Comparison of ENCODE assay signal across 7 mouse cellular contexts in genomic region chr16:76680061-76680911, GRCm38 (mm10).
DNase-seq lines count a peak whose midpoint lies in the region; ATAC-seq and TF ChIP-seq lines count a peak whose summit lies in the region.

No protein-coding gene starts in this region.

- H3K4me1 ChIP-seq in heart, embryonic 11.5 days (ENCODE audit: control insufficient read depth, insufficient read depth, low read length): no peaks in the 10 kb centered on the region
- peaks cover 5% of the 10 kb centered on the region; the same call in 1 of the 2 replicates for H3K4me1 ChIP-seq in lung, adult 2 months (ENCODE audit: control insufficient read depth, insufficient read depth, low read length)

- DNase-seq in CD4-positive helper T cell, adult 2 months (ENCODE audit: low read depth, low spot score): peak; percentile 77
- peak; percentile 63 for DNase-seq in T-cell, adult 2 months (ENCODE audit: low spot score)
- peak; percentile 21 for DNase-seq in kidney, postnatal 10 days
- DNase-seq in lung, adult 2 months: peak; percentile 15
- peak; percentile 1 for DNase-seq in skeletal muscle tissue, adult 2 months (ENCODE audit: low read depth, low spot score)
- no peak for DNase-seq in cerebellum, postnatal 10 days

- TF ChIP-seq CTCF in lung, adult 2 months (IDR thresholded peaks at IDR 0.05; ENCODE audit: insufficient read depth, low read length): no peak

- H3K27me3 ChIP-seq in heart, embryonic 11.5 days (ENCODE audit: control insufficient read depth, insufficient read depth, low read length): no peaks in the 10 kb centered on the region

- H3K9ac ChIP-seq in heart, embryonic 11.5 days (ENCODE audit: low read depth, low read length): no peak overlapping the region

- no peak overlapping the region for H3K4me3 ChIP-seq in heart, embryonic 11.5 days (ENCODE audit: low read depth, low read length)
- peak overlapping the region; percentile 52 for H3K4me3 ChIP-seq in lung, adult 2 months (replicated peaks; ENCODE audit: extremely low read depth, low read depth, low read length)

- TF ChIP-seq POLR2A in lung, adult 2 months (IDR thresholded peaks at IDR 0.05; ENCODE audit: borderline replicate concordance, extremely low read depth, low read depth, low read length): no peak

- H3K4me2 ChIP-seq in heart, embryonic 11.5 days: peak overlapping the region; percentile 40

- H3K9me3 ChIP-seq in heart, embryonic 11.5 days (replicated peaks; ENCODE audit: control insufficient read depth, low read length): no peaks in the 10 kb centered on the region

- H3K27ac ChIP-seq in heart, embryonic 11.5 days (ENCODE audit: low read depth, low read length): 0 out of 2 replicates have a peak overlapping the region, but pooled peaks have one; percentile 15

- no peaks in the 10 kb centered on the region for H3K36me3 ChIP-seq in heart, embryonic 11.5 days (ENCODE audit: control insufficient read depth, insufficient read depth, low read length)

- ATAC-seq in heart, embryonic 11.5 days (replicated peaks; ENCODE audit: insufficient number of reproducible peaks, low FRiP score, low TSS enrichment): no peak

- 64% methylated on average over 19 of the region's 19 CpGs for WGBS in heart, embryonic 11.5 days (ENCODE audit: insufficient replicate concordance)
- 8% methylated on average over 19 of the region's 19 CpGs for WGBS in lung, adult 2 months

Comparison
In these comparisons a context has a peak if more than half of its experiments do, and no peak if none do; other contexts are left out.
1. DNase-seq: peak in CD4-positive helper T cell, adult 2 months (single experiment), T-cell, adult 2 months (single experiment), kidney, postnatal 10 days (single experiment), lung, adult 2 months (single experiment) and skeletal muscle tissue, adult 2 months (single experiment); none in cerebellum, postnatal 10 days (0 of 2).